Mouse (Mus musculus) inflammation-experienced regulatory T-cells, adult 16 weeks (primary cell): Measurements from ENCODE around the gene Vmn2r94. TPM values are rescaled to one million over a fixed set of nuclear protein-coding genes. Genes with fewer than 3 reads are reported as not detected.

Experiments used
- polyA plus RNA-seq: library from polyadenylated mRNA; unstranded; fragments of 100-300 nt; shearing (Covaris generic); gene quantifications from one replicate; pipeline ENCODE4 v1.2.1, GENCODE M21; 2017

Gene Vmn2r94
- not detected for polyA plus RNA-seq

GRCm38 (mm10) chr17:18277656-18278055, at the start of gene Vmn2r94:
Vmn2r94 (minus strand) TSS chr17:18277756.

DNA sequence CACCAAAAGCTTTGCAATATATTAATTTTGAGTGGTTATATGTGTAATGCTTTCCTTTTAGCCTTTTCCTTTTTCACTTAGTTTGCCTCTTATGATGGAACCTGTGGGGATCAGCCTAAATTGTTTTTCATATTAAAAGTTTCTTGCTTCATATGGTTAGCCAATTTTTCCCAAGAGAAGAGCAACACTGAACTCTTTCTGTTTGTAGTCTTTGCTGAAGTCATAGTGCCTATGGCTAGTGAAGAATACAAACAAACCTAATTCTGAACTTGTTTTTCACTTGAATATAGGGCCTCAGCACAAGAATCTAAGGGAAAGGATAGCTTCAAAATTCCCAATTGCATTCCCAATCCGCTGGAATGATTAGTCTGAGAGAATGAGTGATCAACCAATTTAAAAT, 20.2 kb upstream of the Vmn2r94 start, which contains the start of gene Vmn2r93:
Vmn2r93 (plus strand) TSS at position 301 of the 400 bp plus-strand sequence.

Other genes with a start within 250 kb of the Vmn2r94 start
- gene Vmn2r124, start 228.3 kb downstream of the Vmn2r94 start, polyA plus RNA-seq, result not detected
- not detected for gene Vmn2r91, start 192.7 kb downstream of the Vmn2r94 start, polyA plus RNA-seq
- gene Vmn2r92, start 125.9 kb downstream of the Vmn2r94 start, polyA plus RNA-seq, result 0.06 TPM
- not detected for gene Vmn2r93, start 20.3 kb upstream of the Vmn2r94 start, polyA plus RNA-seq
- not detected for gene Vmn2r95, start 146.3 kb upstream of the Vmn2r94 start, polyA plus RNA-seq